Mouse (Mus musculus) megakaryocyte, adult 5-6 weeks (primary cell): Measurements from ENCODE around the gene Serpind1. TPM values are rescaled to one million over a fixed set of nuclear protein-coding genes. Genes with fewer than 3 reads are reported as not detected.

ENCODE experiments used
- ATAC-seq: 2 replicates; pipeline ENCODE4 v1.8.0; 2016; ENCODE audit warnings: mild to moderate bottlenecking, inconsistent platforms; ENCODE audit not compliant: poor library complexity, severe bottlenecking
- total RNA-seq, 2 experiments: library from RNA; stranded (forward) in 1 of 2; stranded (reverse) in 1 of 2; fragments of 153-499, 151-499 nt in 1 of 2; fragments of 221-1000, 200-1000 nt in 1 of 2; gene quantifications; 2 replicates each; pipeline versions ENCODE4 v1.2.3 to v1.2.4; 2015 to 2017

The Serpind1 gene
- total RNA-seq (2015) (not detected in 2 replicates), total RNA-seq (2017) (not detected in 2 replicates)

- no peak for ATAC-seq
These were observed at the start of gene Serpind1 for GRCm38 (mm10) chr16:17331116-17331515. Gene Serpind1 (plus strand): TSS chr16:17331371.

DNA sequence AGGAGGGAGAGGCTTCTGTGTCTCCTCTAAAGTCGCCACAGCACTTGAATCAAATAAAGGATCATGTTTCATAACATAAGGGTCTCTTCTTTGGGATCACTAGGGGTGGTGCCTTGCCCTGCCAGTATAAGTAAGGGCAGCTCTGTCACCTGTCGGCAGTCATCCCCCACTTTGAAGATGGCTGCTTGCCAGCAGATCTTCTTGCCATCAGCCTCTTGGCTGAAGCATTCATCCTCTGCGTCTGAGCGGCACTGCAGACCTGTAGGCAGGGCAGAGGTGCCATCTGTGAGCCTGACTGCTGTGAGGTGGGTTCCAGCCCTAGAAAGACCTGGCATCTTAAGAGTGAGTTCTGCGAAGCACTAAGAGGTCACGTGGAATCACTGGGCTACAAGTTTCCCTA lies 48.0 kb upstream of the Serpind1 start:
- ATAC-seq, result no peak

GRCm38 (mm10) chr16:17287103-17287502 lies 44.1 kb upstream of the Serpind1 start:
- ATAC-seq, result no peak

- no peak for ATAC-seq
These were observed 40.2 kb upstream of the Serpind1 start for GRCm38 (mm10) chr16:17291016-17291415.

GRCm38 (mm10) chr16:17292751-17293150 lies 38.4 kb upstream of the Serpind1 start:
- ATAC-seq, result peak; percentile 82

DNA sequence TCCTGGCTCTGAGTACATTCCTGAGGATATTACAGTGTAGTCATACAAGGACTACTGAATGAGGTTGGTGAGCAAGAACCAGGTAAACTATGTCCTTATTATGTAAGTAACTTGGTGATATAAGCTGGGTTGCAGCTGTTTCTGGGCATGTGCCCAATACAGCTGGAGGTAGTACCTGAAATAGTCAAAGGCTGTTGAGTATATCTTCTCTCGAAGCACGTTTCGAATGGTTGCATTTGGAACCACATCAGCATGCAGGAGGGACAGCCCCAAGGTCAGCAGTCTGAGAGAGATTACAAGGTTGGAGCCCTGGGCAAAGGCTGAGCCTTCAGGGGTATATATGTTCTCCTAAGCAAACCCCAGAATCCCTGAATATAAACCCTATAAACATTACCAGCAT lies 30.4 kb upstream of the Serpind1 start:
- ATAC-seq, result no peak

DNA sequence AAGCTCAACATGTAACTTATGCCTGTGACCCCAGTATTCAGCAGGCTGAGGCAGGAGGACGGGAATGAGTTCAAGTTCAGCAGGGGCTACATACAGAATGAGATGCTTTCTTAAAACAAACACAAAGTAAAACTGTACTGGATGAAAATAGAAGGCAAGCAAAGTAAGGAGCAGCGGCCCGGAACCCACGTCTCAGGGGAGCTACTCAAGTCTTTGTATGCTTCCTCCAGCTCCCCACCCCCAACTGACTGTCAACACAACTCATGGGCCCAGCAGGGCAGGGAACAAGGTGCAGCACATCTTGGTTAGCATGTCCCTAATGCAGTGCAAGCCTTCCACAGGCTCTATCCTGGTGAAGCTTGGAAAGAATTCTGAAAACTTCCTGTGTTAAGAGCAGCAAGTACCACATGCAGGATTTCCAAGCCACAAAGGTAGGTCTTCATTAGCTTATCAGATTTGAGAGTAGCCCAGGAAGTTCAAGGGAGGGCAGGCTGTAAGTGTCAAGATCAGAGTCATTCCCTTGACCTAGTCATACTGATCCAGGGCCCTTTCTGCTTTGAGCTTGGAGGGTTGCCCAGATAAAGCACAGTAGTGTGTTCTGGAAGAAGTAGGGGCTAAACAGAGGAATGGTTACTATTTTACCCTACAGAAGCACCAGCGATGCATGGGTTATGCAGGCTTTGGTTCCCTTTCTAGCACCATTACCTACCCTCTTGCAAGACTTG lies 27.5 kb upstream of the Serpind1 start:
- ATAC-seq, result no peak

DNA sequence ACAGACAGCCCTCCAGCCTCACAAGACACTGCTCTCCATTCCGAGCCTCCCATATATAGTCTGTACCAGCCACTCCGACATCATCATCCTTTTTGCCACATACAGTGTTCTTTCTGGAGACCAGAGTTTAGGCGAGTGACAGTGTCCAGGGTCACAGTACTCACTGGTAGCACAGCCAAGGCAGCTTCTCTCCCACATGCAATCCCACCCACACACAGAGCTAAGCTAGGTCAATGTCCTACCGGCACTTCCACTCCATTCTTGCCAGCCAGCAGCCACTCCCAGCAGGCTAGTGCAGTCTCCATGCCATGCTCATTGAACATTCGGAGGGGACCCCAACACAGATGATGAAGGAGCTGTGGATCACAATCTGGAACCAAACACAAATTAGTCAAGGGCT lies 23.7 kb upstream of the Serpind1 start:
- no peak for ATAC-seq

GRCm38 (mm10) chr16:17309036-17309435 lies 22.1 kb upstream of the Serpind1 start:
- no peak for ATAC-seq

- no peak for ATAC-seq
These were observed 18.6 kb upstream of the Serpind1 start for GRCm38 (mm10) chr16:17312531-17312930.

- no peak for ATAC-seq
These were observed 14.6 kb upstream of the Serpind1 start for GRCm38 (mm10) chr16:17316554-17316953.

DNA sequence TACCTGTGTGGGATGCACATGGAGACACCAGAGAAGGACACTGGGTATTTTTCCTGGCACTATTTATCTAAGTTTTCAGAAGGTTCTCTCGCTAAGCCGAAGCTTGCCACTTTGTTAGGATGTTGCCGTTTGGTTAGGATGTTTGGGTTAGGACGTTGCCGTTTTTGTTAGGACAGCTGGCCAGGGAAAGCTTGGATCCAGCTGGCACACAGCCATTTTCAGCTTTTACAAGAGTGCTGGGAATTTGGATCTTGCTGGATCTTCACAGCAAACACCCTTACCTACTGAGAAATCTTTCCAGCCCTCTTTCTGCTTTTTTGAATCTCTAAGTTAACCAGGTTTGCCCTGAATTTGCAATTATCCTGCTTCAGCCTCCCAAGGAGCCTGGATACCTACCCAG lies 9.7 kb upstream of the Serpind1 start:
- ATAC-seq, result no peak

GRCm38 (mm10) chr16:17324745-17325144 lies 6.4 kb upstream of the Serpind1 start:
- no peak for ATAC-seq

- ATAC-seq, result no peak
These were observed 5.1 kb upstream of the Serpind1 start for GRCm38 (mm10) chr16:17326064-17326463.

DNA sequence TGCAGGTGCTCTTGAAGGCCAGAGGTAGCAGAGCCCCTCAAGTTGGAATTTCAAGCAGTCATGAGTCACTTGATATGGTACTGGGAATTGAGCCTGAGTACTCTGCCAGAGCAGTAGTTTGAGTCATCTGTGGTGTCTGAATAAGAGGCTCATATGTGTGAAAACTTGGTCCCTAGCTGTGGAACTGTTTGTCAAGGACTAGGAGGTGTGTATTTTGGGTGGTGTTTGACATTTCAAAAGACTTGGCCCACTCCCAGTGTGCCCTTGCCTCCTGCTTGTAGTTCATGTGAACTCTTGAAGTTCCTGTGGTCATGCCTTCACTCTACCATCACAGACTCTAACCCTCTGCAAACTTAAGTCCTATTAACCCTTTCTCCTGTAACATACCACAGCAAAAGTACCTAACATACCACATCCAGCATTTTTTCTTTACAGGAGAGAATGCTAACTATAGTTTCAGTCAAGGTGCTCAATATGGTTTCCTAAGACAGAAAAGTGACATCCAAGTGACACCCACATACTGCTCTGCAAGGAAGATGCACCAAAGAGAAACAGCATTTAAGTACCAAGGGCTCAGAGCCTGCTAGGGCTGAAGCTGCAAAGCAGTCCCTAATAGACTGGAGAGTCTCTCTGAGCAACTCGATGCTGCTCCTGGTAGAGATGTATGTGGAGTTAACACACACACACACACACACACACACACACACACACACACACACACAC lies 1.2 kb upstream of the Serpind1 start:
- ATAC-seq, result no peak

GRCm38 (mm10) chr16:17331855-17332254 lies 684 bp downstream of the Serpind1 start:
- no peak for ATAC-seq

- ATAC-seq, result no peak
These were observed 3.4 kb downstream of the Serpind1 start for GRCm38 (mm10) chr16:17334574-17334973.

DNA sequence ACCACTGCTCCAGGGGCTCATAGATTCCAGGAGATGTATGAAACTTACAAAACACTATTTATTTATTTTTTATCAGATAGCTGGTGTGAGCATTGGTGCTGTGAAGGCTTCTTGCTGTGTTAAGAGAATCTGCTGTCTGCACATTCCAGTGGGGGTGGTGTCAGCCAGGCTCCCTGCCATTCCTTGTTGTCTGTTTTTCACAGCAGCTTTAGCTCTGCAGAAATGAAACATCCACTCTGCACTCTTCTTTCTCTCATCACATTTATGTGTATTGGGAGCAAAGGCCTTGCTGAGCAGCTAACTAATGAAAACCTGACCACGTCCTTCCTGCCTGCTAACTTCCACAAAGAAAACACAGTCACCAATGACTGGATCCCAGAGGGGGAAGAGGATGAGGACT lies 4.9 kb downstream of the Serpind1 start:
- ATAC-seq, result no peak

DNA sequence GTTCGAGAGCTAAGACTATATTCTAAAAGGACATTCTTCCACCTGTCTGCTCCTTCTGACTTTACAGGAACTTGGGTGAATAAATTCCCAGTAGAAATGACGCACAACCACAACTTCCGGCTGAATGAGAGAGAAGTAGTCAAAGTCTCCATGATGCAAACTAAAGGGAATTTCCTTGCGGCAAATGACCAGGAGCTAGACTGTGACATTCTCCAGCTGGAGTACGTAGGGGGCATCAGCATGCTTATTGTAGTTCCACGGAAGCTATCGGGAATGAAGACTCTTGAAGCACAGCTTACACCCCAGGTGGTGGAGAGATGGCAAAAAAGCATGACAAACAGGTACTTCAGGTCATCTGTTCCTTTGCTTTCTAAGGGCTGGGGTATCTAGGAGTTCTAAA lies 8.5 kb downstream of the Serpind1 start:
- ATAC-seq, result no peak

DNA sequence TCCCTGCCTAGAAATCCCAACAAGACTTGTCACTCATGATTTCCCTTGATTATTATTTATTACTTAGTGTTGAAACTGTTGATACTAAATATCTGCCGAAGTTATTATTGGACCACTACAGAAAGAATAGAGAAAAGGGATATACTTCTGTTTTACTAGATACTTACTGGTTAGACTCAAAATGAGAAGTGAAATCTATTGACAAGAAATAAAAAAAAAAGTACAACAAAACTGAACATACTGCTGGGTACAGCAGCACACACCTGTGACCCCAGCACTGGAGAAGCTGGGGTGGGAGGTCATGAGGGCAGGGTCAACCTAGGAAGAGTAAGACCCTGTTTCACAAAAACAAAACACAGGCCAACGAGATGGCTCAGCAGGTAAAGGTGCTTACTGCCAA lies 9.5 kb downstream of the Serpind1 start:
- ATAC-seq, result no peak

DNA sequence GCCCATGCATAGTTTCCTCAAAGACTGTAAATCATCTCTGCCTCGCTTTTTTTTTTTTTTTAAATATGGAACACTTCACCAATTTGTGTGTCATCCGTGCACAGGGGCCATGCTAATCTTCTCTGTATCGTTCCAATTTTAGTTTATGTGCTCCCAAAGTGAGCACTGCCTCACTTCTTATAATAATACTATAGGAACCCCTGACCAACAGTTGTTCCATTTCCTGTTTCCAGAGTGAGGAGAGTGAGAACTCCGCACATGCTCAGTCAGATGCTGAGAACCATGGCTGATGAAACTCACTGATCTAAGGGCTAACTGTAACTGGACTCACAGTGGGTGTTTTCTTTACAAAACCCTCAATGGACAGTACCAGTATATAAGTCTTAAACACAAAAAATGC lies 10.7 kb downstream of the Serpind1 start:
- no peak for ATAC-seq

GRCm38 (mm10) chr16:17345141-17345812 lies 14.1 kb downstream of the Serpind1 start:
- ATAC-seq, result no peak
